Mouse (Mus musculus): Measurements from ENCODE around the gene Crxos. TPM values are rescaled to one million over a fixed set of nuclear protein-coding genes. Genes with fewer than 3 reads are reported as not detected.
"Not testable (repeated sequence)": the region's sequence is repeated elsewhere in the genome, so short reads cannot be mapped to it uniquely, and the experiment has no call there.

The Crxos gene
- polyA plus RNA-seq, 1 experiment: not detected

DNA sequence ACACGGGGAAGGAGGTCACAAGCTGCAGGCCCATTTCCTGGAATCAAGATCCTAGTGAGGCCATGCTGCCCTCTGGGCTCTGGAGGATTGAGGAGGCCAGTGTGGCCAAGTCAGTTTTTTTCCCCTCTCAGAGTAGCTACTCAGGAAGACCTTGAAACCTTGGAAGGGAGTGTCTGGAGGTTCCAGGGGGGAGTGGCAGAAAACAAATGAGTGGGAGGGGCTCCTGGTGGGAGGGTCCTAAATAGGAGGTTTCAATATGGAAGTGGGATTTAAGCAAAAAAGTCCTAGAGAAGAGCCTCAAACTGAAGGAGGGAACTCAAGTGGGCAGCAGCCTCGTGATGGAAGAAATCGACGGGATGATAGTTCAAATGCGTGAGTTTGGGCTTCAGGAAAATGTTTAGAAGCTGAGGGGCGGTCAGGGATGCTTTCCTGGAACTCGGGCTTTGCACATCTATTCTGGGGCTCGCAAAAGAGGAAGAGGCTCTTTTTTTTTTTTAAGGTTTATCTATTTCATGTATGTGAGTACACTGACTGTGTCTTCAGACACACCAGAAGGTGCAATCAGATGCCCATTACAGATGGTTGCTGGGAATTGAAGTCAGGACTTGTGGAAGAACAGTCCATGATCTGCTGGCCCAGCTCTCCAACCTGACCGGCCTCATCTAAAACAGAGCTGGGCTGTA, 19.1 kb downstream of the Crxos start:
- WGBS: 78% methylated on average over 9 of the region's 9 CpGs
- Histone ChIP-seq H3K4me1 (ENCODE audit: control insufficient read depth, insufficient read depth, low read length) (no peaks in the 10 kb centered on the region), H3K27ac (ENCODE audit: insufficient read depth, low read depth, low read length) (no peak overlapping the region), H3K4me3 (ENCODE audit: insufficient read depth, low read depth, low read length) (no peak overlapping the region)
- TF ChIP-seq CTCF (IDR thresholded peaks at IDR 0.05; ENCODE audit: insufficient read depth, low read depth, low read length) (no peak), POLR2A (IDR thresholded peaks at IDR 0.05; ENCODE audit: insufficient read depth, low read depth, low read length) (no peak)

DNA sequence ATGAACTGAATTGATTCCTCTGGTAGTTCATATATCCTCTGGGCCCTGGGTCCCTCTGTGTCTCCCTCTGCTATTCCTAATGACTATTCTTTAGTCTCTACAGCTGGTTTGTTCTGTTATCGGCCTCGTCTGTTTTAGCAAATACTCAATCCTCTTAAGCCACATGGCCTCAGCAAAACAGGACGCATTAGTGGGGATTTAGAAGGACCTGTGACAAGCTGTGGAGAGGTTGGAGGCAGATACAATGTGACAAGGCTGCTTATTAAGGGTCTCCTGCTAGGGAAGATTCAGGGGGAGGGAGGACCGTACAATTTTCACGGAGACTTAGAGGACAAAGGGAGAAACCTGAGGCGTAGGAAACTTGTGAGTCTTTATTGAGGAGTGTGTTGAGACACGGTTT, 23.4 kb downstream of the Crxos start:
- 61% methylated on average over 7 of the region's 7 CpGs for WGBS
- Histone ChIP-seq H3K27ac (ENCODE audit: insufficient read depth, low read depth, low read length) (no peak overlapping the region), H3K4me1 (ENCODE audit: control insufficient read depth, insufficient read depth, low read length) (no peaks in the 10 kb centered on the region), H3K4me3 (ENCODE audit: insufficient read depth, low read depth, low read length) (no peak overlapping the region)
- TF ChIP-seq CTCF (IDR thresholded peaks at IDR 0.05; ENCODE audit: insufficient read depth, low read depth, low read length) (no peak), POLR2A (IDR thresholded peaks at IDR 0.05; ENCODE audit: insufficient read depth, low read depth, low read length) (no peak)

DNA sequence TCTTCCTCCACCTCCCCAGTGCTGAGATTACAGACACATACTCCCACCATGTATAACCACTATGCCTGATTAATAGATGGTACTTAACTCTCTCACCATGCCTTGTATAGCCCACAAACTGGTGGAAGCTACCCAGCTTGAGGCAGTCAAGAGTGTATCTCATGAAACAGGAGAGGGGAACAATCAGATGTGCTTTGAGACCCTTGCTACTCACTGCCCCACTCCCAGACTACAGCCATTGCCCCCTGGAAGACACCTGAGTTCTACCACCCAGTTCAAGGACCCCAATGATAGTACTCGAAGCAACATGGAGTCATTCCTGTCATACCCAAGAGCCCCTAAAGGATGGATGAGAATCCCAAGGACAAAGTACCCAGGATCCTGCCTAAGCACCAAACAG, 24.2 kb downstream of the Crxos start:
- TF ChIP-seq CTCF (IDR thresholded peaks at IDR 0.05; ENCODE audit: insufficient read depth, low read depth, low read length) (no peak), POLR2A (IDR thresholded peaks at IDR 0.05; ENCODE audit: insufficient read depth, low read depth, low read length) (no peak)
- 88% methylated on average over 1 of the region's 1 CpGs for WGBS
- no peaks in the 10 kb centered on the region for H3K4me1 ChIP-seq (ENCODE audit: control insufficient read depth, insufficient read depth, low read length)

DNA sequence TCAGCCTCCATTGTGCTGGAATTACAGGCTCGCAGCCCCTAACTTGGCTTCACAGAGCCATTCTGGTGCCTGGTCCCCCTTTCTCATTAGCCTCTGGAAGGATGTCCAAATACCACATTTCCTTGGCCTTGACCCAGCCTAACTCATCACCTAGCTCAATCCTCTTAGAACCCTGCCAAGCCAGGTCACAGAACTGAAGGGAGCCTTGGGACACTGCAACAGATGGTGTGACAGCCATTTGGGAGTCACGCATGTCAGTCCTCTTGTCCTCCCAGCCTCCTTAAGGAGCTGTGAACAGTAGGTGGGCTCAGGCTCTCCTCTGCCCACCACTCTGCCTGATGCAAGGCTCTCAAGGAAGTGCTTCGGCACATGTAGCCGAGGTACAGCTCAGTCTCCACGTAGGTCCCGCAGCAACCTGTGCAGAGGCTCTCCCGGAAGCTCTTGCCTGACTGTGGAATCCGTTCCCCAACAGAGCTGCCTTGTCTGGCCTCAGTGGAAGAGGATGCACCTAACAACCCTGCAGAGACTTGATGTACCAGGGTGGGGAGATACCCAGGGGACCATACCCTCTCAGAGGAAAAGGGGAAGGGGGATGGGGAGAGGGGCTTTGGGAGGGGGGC, 25.7 kb downstream of the Crxos start:
- Histone ChIP-seq H3K4me1 (ENCODE audit: control insufficient read depth, insufficient read depth, low read length) (no peaks in the 10 kb centered on the region; the same call in 1 of the 2 replicates), H3K4me3 (ENCODE audit: insufficient read depth, low read depth, low read length) (no peak overlapping the region), H3K27ac (ENCODE audit: insufficient read depth, low read depth, low read length) (no peak overlapping the region)
- TF ChIP-seq POLR2A (IDR thresholded peaks at IDR 0.05; ENCODE audit: insufficient read depth, low read depth, low read length): no peak
- no peak for TF ChIP-seq CTCF (IDR thresholded peaks at IDR 0.05; ENCODE audit: insufficient read depth, low read depth, low read length)
- 80% methylated on average over 8 of the region's 8 CpGs for WGBS

More for the DNA sequence above, 24.2 kb downstream of the Crxos start:
- Histone ChIP-seq H3K27ac (ENCODE audit: insufficient read depth, low read depth, low read length) (no peak overlapping the region), H3K4me3 (ENCODE audit: insufficient read depth, low read depth, low read length) (no peak overlapping the region)

DNA sequence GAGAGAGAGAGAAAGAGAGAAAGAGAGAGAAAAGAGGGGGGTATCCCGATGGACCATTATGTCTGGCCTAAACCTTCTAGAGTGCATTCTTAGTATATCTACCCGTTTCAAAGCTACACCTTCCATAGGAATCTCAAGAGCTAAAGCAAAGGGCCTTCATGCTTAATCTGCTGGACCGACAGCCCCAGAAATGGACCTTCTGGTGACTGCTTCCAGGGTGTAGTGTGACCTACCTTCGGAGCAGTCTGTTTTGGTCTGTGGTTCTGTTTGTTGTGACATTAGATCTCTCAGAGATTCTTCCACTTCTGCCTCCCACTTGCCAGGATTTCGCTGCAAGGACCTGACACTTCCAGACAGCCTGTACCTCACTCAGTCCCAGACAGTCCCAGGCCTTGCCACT, 28.1 kb downstream of the Crxos start:
- Histone ChIP-seq H3K27ac (ENCODE audit: insufficient read depth, low read depth, low read length) (no peak overlapping the region), H3K4me1 (ENCODE audit: control insufficient read depth, insufficient read depth, low read length) (no peaks in the 10 kb centered on the region; the same call in 1 of the 2 replicates), H3K4me3 (ENCODE audit: insufficient read depth, low read depth, low read length) (no peak overlapping the region)
- no peak for TF ChIP-seq CTCF (IDR thresholded peaks at IDR 0.05; ENCODE audit: insufficient read depth, low read depth, low read length)
- no peak for TF ChIP-seq POLR2A (IDR thresholded peaks at IDR 0.05; ENCODE audit: insufficient read depth, low read depth, low read length)
- 83% methylated on average over 5 of the region's 5 CpGs for WGBS

DNA sequence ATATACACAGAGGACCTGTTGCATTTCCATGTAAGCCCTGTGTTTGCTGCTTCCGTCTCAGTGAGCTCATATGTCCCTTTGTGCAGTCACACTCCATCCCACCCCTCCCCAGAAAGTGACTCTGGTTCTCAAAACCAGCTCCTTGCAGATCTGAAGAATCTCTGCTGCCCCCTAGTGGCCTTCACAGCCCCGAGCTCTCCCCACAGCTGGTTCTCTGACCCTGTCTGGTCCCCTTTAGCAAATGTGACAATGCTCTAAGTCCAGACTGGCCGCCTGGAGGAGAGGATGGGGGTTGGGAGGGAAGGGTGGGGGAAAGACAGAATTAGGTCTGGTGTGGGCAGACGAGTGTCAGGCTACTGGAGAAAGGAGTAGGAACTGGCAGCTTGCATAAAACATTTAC, 29.8 kb downstream of the Crxos start:
- Histone ChIP-seq H3K4me1 (ENCODE audit: control insufficient read depth, insufficient read depth, low read length) (no peaks in the 10 kb centered on the region; the same call in 1 of the 2 replicates), H3K27ac (ENCODE audit: insufficient read depth, low read depth, low read length) (no peak overlapping the region), H3K4me3 (ENCODE audit: insufficient read depth, low read depth, low read length) (no peak overlapping the region)
- under 1% methylated on average over 4 of the region's 4 CpGs for WGBS
- TF ChIP-seq POLR2A (IDR thresholded peaks at IDR 0.05; ENCODE audit: insufficient read depth, low read depth, low read length): no peak
- TF ChIP-seq CTCF (IDR thresholded peaks at IDR 0.05; ENCODE audit: insufficient read depth, low read depth, low read length): peak; percentile 68

DNA sequence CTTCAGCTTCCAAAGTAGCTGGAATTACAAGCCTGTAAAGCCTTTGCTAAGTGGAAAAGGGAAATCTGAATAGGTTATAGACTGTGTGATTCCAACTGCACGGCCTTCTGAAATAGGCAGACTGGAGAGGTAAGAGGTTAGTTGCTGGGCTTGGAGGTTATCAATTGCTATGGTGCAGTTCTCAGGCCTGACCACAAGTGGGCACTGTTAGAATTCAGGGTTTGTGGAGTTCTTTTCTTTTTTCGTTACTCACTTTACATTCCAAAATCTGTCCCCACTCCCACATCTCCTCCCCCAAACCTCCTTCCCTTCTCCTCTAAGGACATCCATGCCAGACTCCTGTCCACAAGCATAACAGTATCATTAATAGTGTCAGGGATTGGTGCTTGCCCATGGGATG, 31.8 kb downstream of the Crxos start:
- Histone ChIP-seq H3K4me3 (ENCODE audit: insufficient read depth, low read depth, low read length) (no peak overlapping the region), H3K27ac (ENCODE audit: insufficient read depth, low read depth, low read length) (no peak overlapping the region), H3K4me1 (ENCODE audit: control insufficient read depth, insufficient read depth, low read length) (no peaks in the 10 kb centered on the region; the same call in 1 of the 2 replicates)
- TF ChIP-seq POLR2A (IDR thresholded peaks at IDR 0.05; ENCODE audit: insufficient read depth, low read depth, low read length) (no peak), CTCF (IDR thresholded peaks at IDR 0.05; ENCODE audit: insufficient read depth, low read depth, low read length) (no peak)
- 32% methylated on average over 2 of the region's 2 CpGs for WGBS

DNA sequence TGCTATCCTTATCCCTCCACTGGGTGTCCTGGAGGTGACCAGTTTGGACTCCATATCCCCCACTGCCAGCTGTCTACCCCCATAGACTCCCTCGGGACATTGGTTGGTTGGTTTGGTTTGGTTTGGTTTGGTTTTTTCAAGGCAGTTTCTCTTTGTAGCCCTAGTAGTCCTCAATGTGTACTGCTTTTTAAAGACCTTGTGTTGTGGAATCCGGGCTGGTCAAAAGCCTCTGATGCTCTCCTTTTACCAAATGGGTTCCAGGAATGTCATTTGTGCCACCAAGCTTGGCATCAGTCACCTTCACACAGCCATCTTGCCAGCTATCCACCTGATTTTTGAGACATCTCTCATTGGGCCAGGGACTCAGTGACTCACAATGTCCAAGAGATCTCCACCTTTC, 32.3 kb downstream of the Crxos start:
- peaks cover 2% of the 10 kb centered on the region; the same call in 1 of the 2 replicates for H3K4me1 ChIP-seq (ENCODE audit: control insufficient read depth, insufficient read depth, low read length)
- H3K27ac ChIP-seq (ENCODE audit: insufficient read depth, low read depth, low read length): no peak overlapping the region
- no peak overlapping the region for H3K4me3 ChIP-seq (ENCODE audit: insufficient read depth, low read depth, low read length)
- WGBS: 81% methylated on average over 2 of the region's 2 CpGs
- TF ChIP-seq CTCF (IDR thresholded peaks at IDR 0.05; ENCODE audit: insufficient read depth, low read depth, low read length) (no peak), POLR2A (IDR thresholded peaks at IDR 0.05; ENCODE audit: insufficient read depth, low read depth, low read length) (no peak)

DNA sequence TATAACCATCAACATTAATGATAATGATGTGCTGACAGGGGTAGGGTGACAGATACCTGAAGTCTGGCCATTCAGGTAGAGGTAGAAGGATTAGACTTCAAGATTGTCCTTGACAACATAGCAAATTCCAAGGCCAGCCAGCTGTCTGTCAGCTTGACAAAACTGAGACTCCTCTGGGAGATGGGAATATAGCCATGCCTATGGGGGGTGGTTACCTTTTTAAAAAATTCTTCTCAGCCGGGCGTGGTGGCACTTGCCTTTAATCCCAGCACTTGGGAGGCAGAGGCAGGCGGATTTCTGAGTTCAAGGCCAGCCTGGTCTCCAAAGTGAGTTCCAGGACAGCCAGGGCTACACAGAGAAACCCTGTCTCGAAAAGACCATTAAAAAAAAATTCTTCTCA, 33.3 kb downstream of the Crxos start:
- WGBS: 90% methylated on average over 4 of the region's 4 CpGs
- H3K27ac ChIP-seq (ENCODE audit: insufficient read depth, low read depth, low read length); H3K4me3 ChIP-seq (ENCODE audit: insufficient read depth, low read depth, low read length): not testable (repeated sequence)
- peaks cover 12% of the 10 kb centered on the region for H3K4me1 ChIP-seq (ENCODE audit: control insufficient read depth, insufficient read depth, low read length)

Data from olfactory bulb, adult 2 months (tissue).